Mouse (Mus musculus): Measurements from ENCODE around the gene Nubp1.

Gene Nubp1

GRCm38 (mm10) chr16:10471950-10472349, 60.2 kb downstream of the Nubp1 start:
- no peak for DNase-seq

Data from lung, postnatal 4 days (tissue).